Mouse (Mus musculus): ENCODE measurements around the gene Mcoln1. TPM values are rescaled to one million over a fixed set of nuclear protein-coding genes. Genes with fewer than 3 reads are reported as not detected.

Gene Mcoln1
- polyA plus RNA-seq, 1 experiment from 2014 or later, result 72.2 TPM

GRCm38 (mm10) chr8:3475715-3476429 lies 24.4 kb upstream of the Mcoln1 start:
- 0 out of 2 replicates have a peak overlapping the region, but pooled peaks have one; percentile 35 for H3K9ac ChIP-seq (replicated peaks; ENCODE audit: low read length)
- peak overlapping the region; percentile 55 for H3K4me2 ChIP-seq (replicated peaks; ENCODE audit: low read depth, low read length)
- H3K9me3 ChIP-seq (ENCODE audit: low read length), result no peaks in the 10 kb centered on the region
- peak overlapping the region; percentile 35 for H3K4me3 ChIP-seq (ENCODE audit: low read length)
- no peaks in the 10 kb centered on the region for H3K36me3 ChIP-seq (ENCODE audit: insufficient read depth, low read length)
- H3K27me3 ChIP-seq (ENCODE audit: insufficient read depth, low read length), result peaks cover 5% of the 10 kb centered on the region; the same call in 1 of the 2 replicates
- 27% methylated on average over 37 of the region's 37 CpGs for WGBS
- no peak for ATAC-seq (ENCODE audit: low FRiP score, low TSS enrichment)
- no peak overlapping the region for H3K27ac ChIP-seq (ENCODE audit: low read length)
- peaks cover 6% of the 10 kb centered on the region for H3K4me1 ChIP-seq (ENCODE audit: insufficient read depth, low read length)

DNA sequence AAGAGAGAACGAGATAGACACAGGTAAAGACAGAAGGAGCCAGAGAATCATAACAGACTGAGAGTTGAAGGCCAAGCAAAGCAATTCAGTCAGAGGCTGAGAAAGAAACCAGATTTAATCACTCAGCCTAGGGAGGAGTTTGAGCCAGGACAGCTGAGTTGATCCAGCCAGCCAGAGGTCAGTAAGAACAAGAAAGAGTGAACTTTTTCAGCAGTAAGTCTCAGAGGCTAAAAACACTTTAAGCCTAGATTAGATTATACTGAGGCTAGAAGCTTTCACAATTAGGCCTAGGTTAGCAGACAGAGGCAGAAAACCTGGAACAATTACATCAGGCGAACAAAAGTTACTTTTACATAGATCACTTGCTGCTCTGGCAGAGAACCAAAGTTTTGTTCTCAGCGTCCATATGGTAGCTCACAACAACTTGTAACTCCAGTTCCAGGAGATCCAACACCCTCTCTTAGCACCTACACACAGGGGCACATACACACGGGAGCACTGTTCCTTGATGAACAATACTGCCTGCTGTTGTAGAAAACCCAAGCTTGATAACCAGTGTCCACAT lies 20.0 kb upstream of the Mcoln1 start:
- H3K4me2 ChIP-seq (replicated peaks; ENCODE audit: low read depth, low read length), result no peak overlapping the region
- no peaks in the 10 kb centered on the region for H3K36me3 ChIP-seq (ENCODE audit: insufficient read depth, low read length)
- H3K27me3 ChIP-seq (ENCODE audit: insufficient read depth, low read length), result peaks cover 4% of the 10 kb centered on the region; the same call in 1 of the 2 replicates
- H3K9ac ChIP-seq (replicated peaks; ENCODE audit: low read length), result no peak overlapping the region
- H3K4me1 ChIP-seq (ENCODE audit: insufficient read depth, low read length), result peaks cover 6% of the 10 kb centered on the region
- 50% methylated on average over 4 of the region's 4 CpGs for WGBS
- ATAC-seq (ENCODE audit: low FRiP score, low TSS enrichment), result no peak
- no peak overlapping the region for H3K27ac ChIP-seq (ENCODE audit: low read length)
- no peak overlapping the region for H3K4me3 ChIP-seq (ENCODE audit: low read length)
- H3K9me3 ChIP-seq (ENCODE audit: low read length), result no peaks in the 10 kb centered on the region

- Histone ChIP-seq H3K4me3 (ENCODE audit: low read length) (no peak overlapping the region), H3K9me3 (ENCODE audit: low read length) (no peaks in the 10 kb centered on the region), H3K4me1 (ENCODE audit: insufficient read depth, low read length) (no peaks in the 10 kb centered on the region), H3K27me3 (ENCODE audit: insufficient read depth, low read length) (no peaks in the 10 kb centered on the region), H3K9ac (replicated peaks; ENCODE audit: low read length) (no peak overlapping the region), H3K4me2 (replicated peaks; ENCODE audit: low read depth, low read length) (no peak overlapping the region), H3K27ac (ENCODE audit: low read length) (no peak overlapping the region), H3K36me3 (ENCODE audit: insufficient read depth, low read length) (no peaks in the 10 kb centered on the region)
- 71% methylated on average over 5 of the region's 5 CpGs for WGBS
- ATAC-seq (ENCODE audit: low FRiP score, low TSS enrichment), result no peak
Measured at GRCm38 (mm10) chr8:3481605-3482004, 18.7 kb upstream of the Mcoln1 start.

GRCm38 (mm10) chr8:3482240-3482740 lies 18.0 kb upstream of the Mcoln1 start:
- H3K9ac ChIP-seq (replicated peaks; ENCODE audit: low read length), result no peak overlapping the region
- no peaks in the 10 kb centered on the region for H3K9me3 ChIP-seq (ENCODE audit: low read length)
- no peaks in the 10 kb centered on the region for H3K4me1 ChIP-seq (ENCODE audit: insufficient read depth, low read length)
- H3K4me2 ChIP-seq (replicated peaks; ENCODE audit: low read depth, low read length), result no peak overlapping the region
- no peaks in the 10 kb centered on the region for H3K36me3 ChIP-seq (ENCODE audit: insufficient read depth, low read length)
- H3K27me3 ChIP-seq (ENCODE audit: insufficient read depth, low read length), result no peaks in the 10 kb centered on the region
- ATAC-seq (ENCODE audit: low FRiP score, low TSS enrichment), result no peak
- H3K4me3 ChIP-seq (ENCODE audit: low read length), result no peak overlapping the region
- no peak overlapping the region for H3K27ac ChIP-seq (ENCODE audit: low read length)
- WGBS, result 91% methylated on average over 22 of the region's 22 CpGs

DNA sequence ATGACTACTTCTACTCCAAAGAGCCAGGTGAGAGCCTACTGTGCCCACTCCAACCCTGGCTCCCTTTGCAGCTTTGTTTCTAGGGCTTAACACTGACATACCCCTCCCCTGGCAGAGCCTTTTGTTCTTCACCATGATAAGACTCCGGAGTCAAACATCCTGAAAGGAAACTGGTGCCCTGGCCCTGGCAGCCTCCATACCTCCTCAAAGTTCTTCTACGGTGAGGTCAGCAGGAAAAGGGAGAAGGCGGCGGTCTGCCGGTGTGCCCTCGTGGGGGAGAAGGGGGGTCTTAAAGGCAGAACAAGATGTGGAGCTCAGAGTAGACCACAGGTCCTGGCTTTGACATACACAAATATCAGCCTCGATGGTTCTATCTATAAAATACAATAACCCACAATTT lies 16.7 kb upstream of the Mcoln1 start:
- H3K9ac ChIP-seq (replicated peaks; ENCODE audit: low read length), result no peak overlapping the region
- H3K27me3 ChIP-seq (ENCODE audit: insufficient read depth, low read length), result no peaks in the 10 kb centered on the region
- no peak overlapping the region for H3K4me2 ChIP-seq (replicated peaks; ENCODE audit: low read depth, low read length)
- WGBS, result 91% methylated on average over 7 of the region's 7 CpGs
- no peaks in the 10 kb centered on the region for H3K9me3 ChIP-seq (ENCODE audit: low read length)
- H3K4me1 ChIP-seq (ENCODE audit: insufficient read depth, low read length), result no peaks in the 10 kb centered on the region
- H3K36me3 ChIP-seq (ENCODE audit: insufficient read depth, low read length), result no peaks in the 10 kb centered on the region
- ATAC-seq (ENCODE audit: low FRiP score, low TSS enrichment), result no peak
- H3K4me3 ChIP-seq (ENCODE audit: low read length), result no peak overlapping the region
- no peak overlapping the region for H3K27ac ChIP-seq (ENCODE audit: low read length)

- no peaks in the 10 kb centered on the region for H3K27me3 ChIP-seq (ENCODE audit: insufficient read depth, low read length)
- WGBS, result 24% methylated on average over 5 of the region's 5 CpGs
- H3K4me2 ChIP-seq (replicated peaks; ENCODE audit: low read depth, low read length), result no peak overlapping the region
- no peaks in the 10 kb centered on the region for H3K4me1 ChIP-seq (ENCODE audit: insufficient read depth, low read length)
- no peak overlapping the region for H3K4me3 ChIP-seq (ENCODE audit: low read length)
- no peak for ATAC-seq (ENCODE audit: low FRiP score, low TSS enrichment)
- H3K27ac ChIP-seq (ENCODE audit: low read length), result no peak overlapping the region
- H3K9me3 ChIP-seq (ENCODE audit: low read length), result no peaks in the 10 kb centered on the region
- no peak overlapping the region for H3K9ac ChIP-seq (replicated peaks; ENCODE audit: low read length)
- H3K36me3 ChIP-seq (ENCODE audit: insufficient read depth, low read length), result no peaks in the 10 kb centered on the region
Measured at GRCm38 (mm10) chr8:3485192-3485591, 15.1 kb upstream of the Mcoln1 start.

DNA sequence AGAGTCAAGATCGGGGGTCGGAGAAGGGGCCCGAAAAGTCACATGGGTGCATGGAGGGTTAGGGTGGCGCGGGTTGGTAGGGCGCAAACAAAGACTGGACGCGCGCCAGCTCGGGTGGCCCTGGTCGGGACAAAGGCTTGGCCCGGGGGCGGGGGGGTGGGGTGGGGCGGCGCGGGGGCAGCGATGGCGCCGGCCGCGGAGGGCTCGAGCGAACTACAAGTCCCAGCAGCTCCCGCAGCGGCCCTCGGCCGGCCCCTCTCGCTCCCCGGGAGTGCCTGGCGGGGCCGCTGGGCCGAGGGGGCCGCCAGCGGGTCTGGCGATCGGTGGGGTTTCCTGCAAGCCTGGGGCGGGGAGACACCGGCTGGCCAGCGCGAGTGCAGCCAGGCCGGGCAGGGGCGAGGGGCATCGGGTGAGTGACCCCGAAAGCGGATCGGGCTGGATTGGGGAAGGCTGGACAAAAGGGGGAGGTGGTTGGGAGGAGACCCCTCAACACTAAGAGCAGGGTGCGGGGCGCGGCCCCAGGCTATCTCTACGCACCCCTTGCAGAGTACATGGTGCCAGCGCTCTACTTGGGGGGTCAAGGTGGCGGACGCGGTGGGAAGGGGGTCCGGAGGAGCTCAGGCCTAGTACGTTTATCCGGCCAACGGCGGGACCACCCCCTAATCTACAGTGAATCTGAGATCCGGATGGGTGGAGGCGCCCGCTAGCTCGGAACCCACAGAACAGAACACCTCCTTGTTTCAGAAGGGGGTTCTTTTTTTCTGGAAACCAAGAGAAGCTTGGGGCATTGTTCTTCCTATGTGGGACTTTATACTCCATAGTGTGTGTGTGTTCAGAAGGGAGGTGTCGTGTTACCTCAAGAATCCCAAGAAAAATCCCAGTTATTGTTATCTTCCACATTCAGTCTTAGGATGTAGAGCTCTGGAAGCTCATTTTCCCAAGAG lies 7.1 kb upstream of the Mcoln1 start, which contains the start of gene Zfp358:
TSS of gene Zfp358 (plus strand) at position 238 of the 944 bp plus-strand sequence.
- H3K27ac ChIP-seq (ENCODE audit: low read length), result peak within 1 kb of the TSS; percentile 87
- peak within 1 kb of the TSS; percentile 75 for H3K4me2 ChIP-seq (replicated peaks; ENCODE audit: low read depth, low read length)
- peak within 1 kb of the TSS; percentile 99 for H3K9ac ChIP-seq (replicated peaks; ENCODE audit: low read length)
- peaks cover 6% of the 10 kb centered on the region for H3K4me1 ChIP-seq (ENCODE audit: insufficient read depth, low read length)
- H3K9me3 ChIP-seq (ENCODE audit: low read length), result peaks cover 16% of the 10 kb centered on the region
- H3K27me3 ChIP-seq (ENCODE audit: insufficient read depth, low read length), result no peaks in the 10 kb centered on the region
- peaks cover 32% of the 10 kb centered on the region for H3K36me3 ChIP-seq (ENCODE audit: insufficient read depth, low read length)
- peak within 1 kb of the TSS; percentile 93 for H3K4me3 ChIP-seq (ENCODE audit: low read length)
- peak; percentile 95 for ATAC-seq (ENCODE audit: low FRiP score, low TSS enrichment)
- WGBS, result under 1% methylated on average over 44 of the region's 64 CpGs

DNA sequence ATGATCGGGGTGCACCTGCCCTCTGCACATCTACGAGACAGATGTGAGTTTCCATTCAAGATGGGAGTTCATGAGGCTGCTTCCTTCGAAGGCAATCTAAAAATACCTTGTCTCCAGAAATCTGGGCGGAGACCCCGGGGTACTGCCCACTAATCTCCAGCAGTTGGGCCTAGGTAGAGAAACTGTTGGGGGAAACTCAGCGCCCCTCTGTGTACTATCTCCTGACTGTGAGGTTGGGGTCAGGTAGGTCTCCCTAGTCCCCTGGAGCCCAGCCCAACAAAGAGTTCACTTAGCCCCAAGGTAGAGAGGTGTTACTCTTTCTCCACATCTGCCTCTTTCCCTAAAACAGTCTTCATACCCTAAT lies 6.4 kb upstream of the Mcoln1 start:
- Histone ChIP-seq H3K4me1 (ENCODE audit: insufficient read depth, low read length) (peaks cover 6% of the 10 kb centered on the region), H3K27me3 (ENCODE audit: insufficient read depth, low read length) (no peaks in the 10 kb centered on the region), H3K9me3 (ENCODE audit: low read length) (peaks cover 16% of the 10 kb centered on the region), H3K4me3 (ENCODE audit: low read length) (peak overlapping the region; percentile 93), H3K36me3 (ENCODE audit: insufficient read depth, low read length) (peaks cover 32% of the 10 kb centered on the region), H3K9ac (replicated peaks; ENCODE audit: low read length) (peak overlapping the region; percentile 99), H3K4me2 (replicated peaks; ENCODE audit: low read depth, low read length) (peak overlapping the region; percentile 75), H3K27ac (ENCODE audit: low read length) (peak overlapping the region; percentile 87)
- 32% methylated on average over 6 of the region's 6 CpGs for WGBS
- 0 out of 2 replicates have a peak, but pooled peaks have one; percentile 4 for ATAC-seq (ENCODE audit: low FRiP score, low TSS enrichment)

DNA sequence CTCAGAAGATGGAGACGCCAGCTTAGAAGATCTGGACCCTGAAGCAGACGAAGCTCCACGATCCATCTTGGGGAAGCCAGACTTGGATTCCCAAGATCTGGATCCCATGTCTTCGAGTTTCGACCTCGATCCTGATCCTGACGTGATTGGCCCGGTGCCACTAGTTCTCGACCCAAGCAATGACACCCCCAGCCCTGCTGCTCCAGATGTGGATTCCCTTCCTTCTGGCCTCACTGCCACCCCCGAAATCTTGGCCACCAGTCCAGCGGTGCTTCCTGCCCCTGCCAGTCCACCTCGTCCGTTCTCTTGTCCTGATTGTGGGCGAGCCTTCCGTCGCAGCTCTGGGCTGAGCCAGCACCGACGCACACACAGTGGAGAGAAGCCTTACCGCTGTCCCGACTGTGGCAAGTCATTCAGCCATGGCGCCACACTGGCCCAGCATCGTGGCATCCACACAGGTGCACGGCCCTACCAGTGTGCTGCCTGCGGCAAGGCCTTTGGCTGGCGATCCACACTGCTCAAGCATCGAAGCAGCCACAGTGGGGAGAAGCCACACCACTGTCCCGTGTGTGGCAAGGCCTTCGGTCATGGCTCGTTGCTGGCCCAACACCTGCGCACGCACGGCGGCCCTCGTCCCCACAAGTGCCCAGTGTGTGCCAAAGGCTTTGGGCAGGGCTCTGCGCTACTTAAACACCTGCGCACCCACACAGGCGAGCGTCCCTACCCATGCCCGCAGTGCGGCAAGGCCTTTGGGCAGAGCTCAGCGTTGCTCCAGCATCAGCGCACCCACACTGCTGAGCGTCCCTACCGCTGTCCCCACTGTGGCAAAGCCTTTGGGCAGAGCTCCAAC lies 4.5 kb upstream of the Mcoln1 start:
- Histone ChIP-seq H3K27me3 (ENCODE audit: insufficient read depth, low read length) (no peaks in the 10 kb centered on the region), H3K9ac (replicated peaks; ENCODE audit: low read length) (no peak overlapping the region), H3K9me3 (ENCODE audit: low read length) (peaks cover 16% of the 10 kb centered on the region), H3K4me3 (ENCODE audit: low read length) (no peak overlapping the region), H3K4me1 (ENCODE audit: insufficient read depth, low read length) (peaks cover 11% of the 10 kb centered on the region), H3K4me2 (replicated peaks; ENCODE audit: low read depth, low read length) (no peak overlapping the region), H3K36me3 (ENCODE audit: insufficient read depth, low read length) (peaks cover 32% of the 10 kb centered on the region), H3K27ac (ENCODE audit: low read length) (no peak overlapping the region)
- no peak for ATAC-seq (ENCODE audit: low FRiP score, low TSS enrichment)
- 96% methylated on average over 44 of the region's 44 CpGs for WGBS
